Mouse (Mus musculus) layer of hippocampus, adult 9-10 months (tissue): Measurements from ENCODE around the gene 1700017D01Rik.
"Not testable (repeated sequence)": the region's sequence is repeated elsewhere in the genome, so short reads cannot be mapped to it uniquely, and the experiment has no call there.

Source experiments
- DNase-seq: peaks from one replicate; pipeline ENCODE4 v3.0.0; 2022; ENCODE audit warnings: low spot score

1700017D01Rik gene

GRCm38 (mm10) chr19:11130776-11131175 lies at the start of gene 1700017D01Rik:
TSS of gene 1700017D01Rik (minus strand) at chr19:11130876.
- DNase-seq = not testable (repeated sequence)

GRCm38 (mm10) chr19:11177464-11177863 lies 46.8 kb upstream of the 1700017D01Rik start:
- DNase-seq = no peak

DNA sequence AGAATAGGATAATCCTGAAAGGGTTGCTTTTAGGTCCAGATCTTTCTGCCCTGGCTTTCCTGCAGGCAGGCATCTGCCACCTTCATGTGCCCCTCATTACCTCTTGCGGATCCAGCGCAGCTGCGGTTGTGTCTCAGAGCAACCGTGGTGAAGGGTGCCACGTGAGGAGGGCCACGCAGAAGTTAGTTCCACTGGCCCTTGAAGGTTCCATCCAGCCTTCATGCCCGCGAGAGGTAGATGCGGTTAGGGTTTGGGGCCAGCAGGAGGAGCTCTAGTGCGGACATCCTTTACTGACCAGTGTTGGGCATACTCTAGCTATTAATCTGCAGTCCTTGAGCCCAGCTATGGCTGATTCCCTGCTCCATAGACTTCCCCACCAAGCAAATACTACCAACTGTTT lies 34.5 kb upstream of the 1700017D01Rik start, which contains the start of gene 1700025F22Rik:
Gene 1700025F22Rik, minus strand, starts transcription at position 149 of the 400 bp plus-strand sequence.
- no peak for DNase-seq

GRCm38 (mm10) chr19:11157890-11158289 lies 27.2 kb upstream of the 1700017D01Rik start:
- not testable (repeated sequence) for DNase-seq

DNA sequence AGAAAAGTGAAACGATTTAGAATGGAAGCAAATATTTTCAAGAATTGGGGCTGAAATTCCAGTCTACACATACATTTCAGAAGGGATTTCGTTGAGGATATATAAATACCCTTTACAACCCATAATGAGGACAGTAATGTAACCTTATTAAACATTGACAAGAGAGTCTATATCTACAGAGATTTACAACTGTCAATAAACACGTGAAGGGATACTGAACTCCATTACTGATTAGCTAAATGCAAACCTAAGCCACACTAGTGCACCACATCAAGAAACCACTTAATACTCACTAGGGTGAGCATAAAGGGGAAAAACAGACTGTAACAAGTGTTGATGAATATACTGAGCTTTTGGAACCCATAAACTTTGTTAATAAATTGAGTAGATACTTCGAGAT lies 4.7 kb upstream of the 1700017D01Rik start:
- DNase-seq = no peak

GRCm38 (mm10) chr19:11134852-11135251 lies 4.2 kb upstream of the 1700017D01Rik start:
- no peak for DNase-seq

- no peak for DNase-seq
Observed at GRCm38 (mm10) chr19:11129702-11130101, 974 bp downstream of the 1700017D01Rik start.

- DNase-seq = not testable (repeated sequence)
Observed at GRCm38 (mm10) chr19:11121016-11121420, 9.7 kb downstream of the 1700017D01Rik start.

DNA sequence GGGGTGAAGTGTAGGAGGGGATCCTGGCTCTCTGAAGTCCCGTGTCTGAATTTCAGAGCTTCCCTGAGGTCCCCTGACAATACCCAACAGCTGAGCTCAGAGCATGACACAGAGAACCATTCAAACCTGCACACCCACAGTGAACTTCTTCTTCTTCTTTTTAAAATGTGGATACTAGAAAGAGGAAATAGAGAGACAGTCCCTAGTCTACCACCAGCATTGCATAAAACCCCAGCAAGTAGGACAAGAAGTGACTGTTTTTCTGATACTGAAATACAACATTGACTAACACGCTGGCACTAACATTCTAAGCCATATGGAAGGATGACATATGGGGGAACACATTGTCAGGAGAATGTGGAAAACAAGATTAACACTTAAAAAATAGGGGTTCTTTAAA lies 11.3 kb downstream of the 1700017D01Rik start:
- peak; percentile 43 for DNase-seq

DNA sequence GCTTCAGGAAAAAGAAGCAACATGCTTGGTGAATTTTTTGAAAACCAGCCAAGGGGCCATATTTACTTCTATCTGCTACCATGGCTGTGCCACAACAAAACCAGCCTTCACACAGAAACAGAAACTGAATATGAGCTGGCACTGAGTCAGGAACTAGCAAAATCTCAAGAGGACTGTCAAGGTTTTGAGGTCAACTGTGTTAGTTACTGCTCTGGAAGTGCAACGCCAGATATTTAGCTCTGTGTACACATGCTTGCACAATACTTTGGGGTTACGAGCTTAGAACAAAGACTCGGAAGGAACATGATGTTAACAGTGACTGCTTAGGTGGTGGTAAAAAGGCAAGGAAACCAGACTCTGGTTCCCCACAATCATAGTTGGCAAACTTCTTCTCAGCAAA lies 22.9 kb downstream of the 1700017D01Rik start:
- DNase-seq = no peak

- DNase-seq = no peak
Observed at GRCm38 (mm10) chr19:11101880-11102279, 28.8 kb downstream of the 1700017D01Rik start.

GRCm38 (mm10) chr19:11098401-11098800 lies 32.3 kb downstream of the 1700017D01Rik start:
- no peak for DNase-seq

GRCm38 (mm10) chr19:11092131-11092530 lies 38.5 kb downstream of the 1700017D01Rik start:
- DNase-seq = not testable (repeated sequence)

GRCm38 (mm10) chr19:11080934-11081333 lies 49.7 kb downstream of the 1700017D01Rik start, which contains the start of gene Ms4a8a:
TSS of gene Ms4a8a (minus strand) at chr19:11081102.
- DNase-seq = no peak

DNA sequence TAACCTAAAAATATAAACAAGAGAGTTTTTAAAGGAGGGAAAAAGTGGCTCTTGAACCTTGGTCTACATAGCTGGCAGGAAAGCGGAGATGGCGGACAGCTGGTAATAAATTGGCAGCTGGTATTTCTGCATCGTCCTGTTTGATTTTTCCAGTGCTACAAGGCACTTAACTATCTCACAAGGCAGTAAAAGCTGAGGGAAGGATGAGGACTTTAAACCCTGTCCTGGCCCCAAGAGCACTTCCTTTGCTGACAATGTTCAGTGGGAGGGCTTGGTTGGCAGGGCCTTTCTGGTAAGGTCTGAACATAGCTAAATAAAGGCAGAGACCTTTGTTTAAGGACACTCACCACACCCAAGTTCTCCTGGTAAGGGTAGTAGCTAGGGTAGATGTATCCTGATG lies 60.3 kb downstream of the 1700017D01Rik start:
- DNase-seq = no peak

DNA sequence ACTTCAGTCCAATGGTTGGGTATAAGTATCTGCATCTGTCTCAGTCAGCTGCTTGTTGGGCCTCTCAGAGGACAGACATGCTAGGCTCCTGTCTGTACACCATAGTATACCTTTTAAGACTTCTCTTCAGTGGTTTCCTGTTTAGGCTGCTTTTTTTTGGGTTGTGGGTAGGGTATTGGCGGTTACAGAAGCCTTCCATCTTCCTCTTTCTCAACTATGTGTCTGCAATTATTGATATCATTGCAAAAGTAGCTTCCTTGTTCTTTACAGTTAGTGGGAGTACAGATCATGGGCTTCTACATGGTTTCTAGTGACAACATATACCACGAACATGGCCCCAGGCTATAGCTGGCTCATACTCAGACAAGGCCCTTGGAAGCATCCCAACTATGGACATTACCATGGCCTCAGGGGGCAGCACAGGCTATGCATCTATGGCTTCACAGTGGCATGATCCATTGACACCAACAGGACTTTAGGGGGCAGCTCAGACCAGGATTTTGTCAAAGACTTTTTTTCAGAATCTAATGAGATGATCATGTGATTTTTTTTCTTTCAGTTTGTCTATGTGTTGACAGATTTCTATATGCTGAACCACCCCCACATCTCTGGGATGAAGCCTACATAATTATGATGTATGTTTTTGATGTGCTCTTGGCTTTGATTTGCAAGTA lies 65.3 kb downstream of the 1700017D01Rik start:
- DNase-seq = no peak

GRCm38 (mm10) chr19:11060900-11061299 lies 69.8 kb downstream of the 1700017D01Rik start:
- DNase-seq = no peak

GRCm38 (mm10) chr19:11059967-11060366 lies 70.7 kb downstream of the 1700017D01Rik start:
- no peak for DNase-seq

DNA sequence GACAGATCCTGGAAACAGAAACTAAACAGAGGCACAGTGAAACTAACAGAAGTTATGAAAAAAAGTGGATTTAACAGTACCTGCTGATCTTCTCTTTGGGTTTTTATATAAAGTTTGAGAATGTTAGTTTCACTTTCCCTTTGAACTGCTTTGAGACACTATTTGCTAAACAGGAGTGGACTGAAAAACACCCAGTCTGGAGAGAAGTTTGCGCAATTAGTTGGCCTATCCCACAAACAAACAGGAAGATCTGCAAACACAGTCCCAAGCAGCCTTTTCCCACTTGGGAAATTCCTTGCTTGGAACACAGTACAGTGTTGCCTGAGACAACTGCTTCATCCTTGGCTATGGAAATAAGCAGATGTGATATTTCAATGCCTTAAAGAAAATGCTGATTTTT lies 75.0 kb downstream of the 1700017D01Rik start:
- not testable (repeated sequence) for DNase-seq

DNA sequence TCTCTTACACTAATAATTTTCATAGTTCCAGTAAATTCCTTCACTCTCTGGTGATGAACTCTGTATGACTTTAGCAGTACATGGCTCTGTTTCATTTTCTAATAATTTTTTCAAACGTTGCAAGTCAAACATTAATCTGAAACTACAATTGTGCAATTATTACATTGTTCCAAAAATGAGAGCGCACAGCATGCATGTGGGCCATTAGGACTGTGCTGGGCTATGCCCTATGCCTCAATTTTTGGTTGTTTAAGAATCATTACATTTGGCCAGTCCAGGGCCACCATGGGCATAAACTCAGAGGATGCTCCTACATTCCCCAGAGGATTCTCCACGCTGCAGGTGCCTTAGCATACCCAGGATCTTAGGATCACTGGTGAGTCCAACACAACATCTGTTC lies 77.4 kb downstream of the 1700017D01Rik start:
- DNase-seq = no peak

DNA sequence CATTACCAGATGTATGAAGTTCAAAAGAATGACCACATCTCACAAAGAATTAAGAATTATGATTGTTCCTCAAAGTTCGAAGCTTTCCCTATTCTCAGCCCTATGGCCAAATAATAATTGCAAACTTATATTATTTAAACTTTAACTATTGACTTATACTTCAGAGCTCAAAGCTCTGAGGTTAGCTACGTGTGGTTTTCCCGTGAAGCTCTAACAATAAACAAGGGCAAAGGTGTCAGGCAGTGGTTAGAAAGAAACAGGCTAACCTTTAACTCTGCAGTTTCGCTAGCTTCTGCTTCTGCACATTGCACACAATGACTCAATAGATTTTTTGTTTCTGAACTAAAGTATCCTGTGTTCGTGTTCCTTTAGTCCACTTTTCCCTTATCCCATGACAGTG lies 77.8 kb downstream of the 1700017D01Rik start:
- no peak for DNase-seq

DNA sequence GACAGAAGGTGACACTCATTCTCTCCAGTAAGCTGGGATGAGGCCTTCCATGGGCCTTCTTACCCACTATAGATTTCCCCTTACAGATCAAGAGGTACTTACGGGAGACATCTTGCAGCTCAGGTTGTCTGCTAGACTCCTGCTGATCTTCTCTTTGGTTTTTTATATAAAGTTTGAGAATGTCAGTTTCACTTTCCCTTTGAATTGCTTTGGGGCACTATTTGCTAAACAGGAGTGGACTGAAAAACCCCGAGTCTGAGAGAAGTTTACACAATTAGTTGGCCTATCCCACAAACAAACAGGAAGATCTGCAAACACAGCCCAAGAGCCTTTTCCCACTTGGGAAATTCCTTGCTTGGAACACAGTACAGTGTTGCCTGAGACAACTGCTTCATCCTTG lies 80.4 kb downstream of the 1700017D01Rik start:
- DNase-seq = no peak

GRCm38 (mm10) chr19:11049426-11049825 lies 81.2 kb downstream of the 1700017D01Rik start:
- DNase-seq = no peak

GRCm38 (mm10) chr19:11048503-11048902 lies 82.2 kb downstream of the 1700017D01Rik start:
- no peak for DNase-seq
